Mouse (Mus musculus) left cerebral cortex, adult 2 months (tissue): ENCODE measurements around the gene Slc5a10. TPM values are rescaled to one million over a fixed set of nuclear protein-coding genes. Genes with fewer than 3 reads are reported as not detected.
A peak's percentile ranks its signal among the peaks of the same experiment; 100 is the strongest.

Experiments used
- DNase-seq, 2 experiments: peaks; one replicate each; pipeline ENCODE4 v3.0.0; 2021 to 2022; ENCODE audit warnings: low spot score in 2 of 2, mixed read lengths in 1 of 2; ENCODE audit errors: extremely low spot score in 1 of 2
- H3K27ac ChIP-seq: fragments of 200-600 bp; 2 replicates; pipeline ENCODE4 v1.8.1; 2022
- H3K4me3 ChIP-seq: fragments of 200-600 bp; 2 replicates; pipeline ENCODE4 v1.8.1; 2022
- CTCF ChIP-seq: fragments of 200-600 bp; IDR thresholded peaks from 2 replicates; pipeline ENCODE4 v1.8.1; 2022; ENCODE audit warnings: antibody characterized with exemption, mild to moderate bottlenecking, moderate library complexity
- intact Hi-C: fragments of 180-260 bp; cut with DNase I; formaldehyde crosslinking; loops from one replicate; pipeline ENCODE4 v1.15.1; 2025
- total RNA-seq, 2 experiments: library from RNA; stranded (reverse); gene quantifications; 2 replicates each; pipeline ENCODE4 v1.2.3; 2021

Gene Slc5a10
- total RNA-seq, 2 experiments from 2014 or later, result not detected

DNA sequence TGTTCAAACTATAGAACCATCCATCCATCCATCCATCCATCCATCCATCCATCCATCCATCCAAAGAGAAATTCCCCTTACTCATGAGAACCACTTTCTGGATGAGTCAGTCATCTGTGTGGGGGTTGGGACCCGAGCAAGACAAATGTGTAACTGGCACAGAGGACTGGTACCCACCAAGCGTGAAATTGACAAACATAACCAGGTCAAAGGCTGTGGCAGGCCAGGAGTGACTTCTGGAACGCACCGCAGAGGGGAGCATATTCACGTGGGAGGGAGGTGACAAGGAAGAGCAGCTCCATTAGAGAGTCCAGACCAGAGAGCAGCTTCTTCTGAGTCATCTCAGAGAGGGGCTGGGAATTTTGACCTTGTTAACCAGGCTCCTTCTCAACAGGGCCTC, 1.5 kb upstream of the Slc5a10 start:
- no peak for TF ChIP-seq CTCF
- no peak for DNase-seq
- H3K27ac ChIP-seq, result no peak overlapping the region
- no peak overlapping the region for H3K4me3 ChIP-seq
- intact Hi-C loops, result no loop called here

DNA sequence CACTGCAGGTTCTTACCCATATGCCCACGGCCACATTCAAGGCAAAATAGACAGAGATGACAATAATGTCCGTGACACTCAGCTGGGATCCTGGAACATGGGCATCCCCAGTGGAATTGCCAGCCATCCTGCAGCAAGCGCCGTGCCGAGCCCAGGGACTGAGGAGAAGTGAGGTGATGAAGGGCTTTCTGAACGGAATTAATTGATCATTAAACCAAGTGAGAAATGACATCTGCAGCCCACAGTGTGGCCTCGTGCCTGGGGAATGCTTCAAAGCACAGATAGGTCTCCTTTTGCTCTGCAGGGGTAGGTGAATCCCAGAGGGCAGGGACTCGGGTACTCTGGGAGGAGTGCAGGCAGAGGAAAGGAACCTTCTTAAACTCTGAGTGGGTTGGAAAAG, 800 bp downstream of the Slc5a10 start:
- no peak for DNase-seq
- H3K27ac ChIP-seq, result no peak overlapping the region
- intact Hi-C loops, result loop anchor here (5.0 kb wide), 1 partner anchor 523 kb away; no protein-coding TSS in a partner anchor
- no peak for TF ChIP-seq CTCF
- no peak overlapping the region for H3K4me3 ChIP-seq

GRCm38 (mm10) chr11:61719387-61719786, 1.2 kb downstream of the Slc5a10 start:
- H3K4me3 ChIP-seq, result no peak overlapping the region
- no peak overlapping the region for H3K27ac ChIP-seq
- TF ChIP-seq CTCF, result no peak
- no peak for DNase-seq
- intact Hi-C loops, result loop anchor here (5.0 kb wide), 1 partner anchor 522 kb away; no protein-coding TSS in a partner anchor

GRCm38 (mm10) chr11:61717990-61718389, 2.6 kb downstream of the Slc5a10 start:
- no peak overlapping the region for H3K27ac ChIP-seq
- DNase-seq, result no peak
- no peak for TF ChIP-seq CTCF
- H3K4me3 ChIP-seq, result no peak overlapping the region
- intact Hi-C loops, result loop anchor here (5.0 kb wide), 1 partner anchor 521 kb away; no protein-coding TSS in a partner anchor

GRCm38 (mm10) chr11:61715130-61715529, 5.5 kb downstream of the Slc5a10 start:
- no peak for TF ChIP-seq CTCF
- DNase-seq, result no peak
- Histone ChIP-seq H3K27ac (no peak overlapping the region), H3K4me3 (no peak overlapping the region)
- intact Hi-C loops, result loop anchor here (2.0 to 5.0 kb wide), 2 partner anchors 94 to 518 kb away; no protein-coding TSS in a partner anchor

DNA sequence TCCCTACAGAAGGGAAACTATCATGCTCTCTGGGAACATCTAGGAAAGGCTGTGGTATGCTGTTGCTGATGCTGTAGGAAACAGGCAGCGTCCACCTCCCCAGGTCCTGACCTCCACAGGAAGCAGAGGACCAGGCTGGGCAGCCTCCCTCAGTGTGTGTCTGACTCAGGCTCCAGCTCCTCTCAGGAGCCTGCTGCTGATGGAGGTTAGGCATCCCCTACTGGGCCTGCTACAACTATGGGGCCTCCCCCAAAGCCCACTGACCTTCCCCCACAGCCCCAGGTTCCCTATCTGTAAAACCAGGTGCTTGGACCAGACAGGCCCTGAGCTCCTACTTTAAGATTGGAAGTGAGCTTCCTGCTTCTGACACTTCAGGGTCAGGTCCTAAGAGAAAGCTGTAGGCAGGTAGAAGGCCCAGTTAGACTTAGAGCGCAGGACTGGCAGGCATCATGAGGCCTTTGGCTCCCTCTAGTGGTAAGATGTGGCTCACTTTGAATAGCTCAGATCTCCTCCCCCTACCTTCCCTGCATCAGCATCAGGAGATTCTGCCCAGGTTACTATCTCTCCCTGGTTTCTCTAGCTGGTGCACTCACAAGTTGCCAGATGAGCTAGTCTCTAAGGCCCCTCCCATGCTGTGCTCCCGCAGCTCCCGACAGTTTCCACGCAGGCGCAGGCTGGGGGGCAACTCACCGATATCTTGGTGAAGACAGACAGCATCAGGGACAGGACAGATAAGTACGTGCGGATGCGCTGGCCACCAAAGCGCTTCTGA, 6.1 kb downstream of the Slc5a10 start:
- peak; percentile 65 to 73 for DNase-seq
- peak; percentile 94 for TF ChIP-seq CTCF
- intact Hi-C loops, result loop anchor here (1.0 to 5.0 kb wide), 5 partner anchors 48 to 517 kb away; no protein-coding TSS in a partner anchor
- Histone ChIP-seq H3K4me3 (no peak overlapping the region), H3K27ac (no peak overlapping the region)

DNA sequence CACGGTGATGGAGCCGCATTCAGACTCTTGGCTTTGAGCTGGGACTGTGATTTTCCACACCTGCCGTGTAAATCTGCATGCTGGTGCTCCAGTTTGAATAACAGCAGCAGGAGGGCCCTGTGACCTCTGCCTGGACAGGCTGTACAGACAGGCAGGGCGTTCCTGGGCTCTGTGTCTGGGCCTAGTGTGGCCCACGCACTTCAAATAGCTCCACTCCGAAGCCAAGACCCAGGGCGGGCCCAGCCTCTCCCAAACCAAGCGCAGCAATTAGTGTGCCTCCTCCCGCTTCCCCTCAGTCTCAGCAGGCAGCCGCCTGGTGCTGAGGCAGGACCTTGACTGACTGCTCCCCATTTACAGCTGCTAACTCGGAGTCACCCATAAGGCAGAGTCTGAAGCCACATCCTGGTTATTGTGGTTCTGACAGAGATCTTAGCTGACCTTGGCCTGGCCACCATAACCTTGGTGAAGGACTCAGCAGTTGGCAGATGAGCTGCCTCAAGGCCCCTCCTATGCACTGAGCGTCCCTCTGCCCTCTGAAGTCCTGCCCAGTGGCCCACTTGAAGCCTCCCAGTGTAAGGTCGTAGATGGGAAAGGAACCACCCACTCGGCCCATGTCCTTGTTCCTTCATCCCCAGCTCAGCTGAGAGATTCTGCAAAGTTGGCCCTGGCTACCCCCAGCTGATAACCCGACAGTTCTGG, 7.3 kb downstream of the Slc5a10 start:
- DNase-seq, result no peak
- Histone ChIP-seq H3K27ac (no peak overlapping the region), H3K4me3 (no peak overlapping the region)
- TF ChIP-seq CTCF, result no peak
- intact Hi-C loops, result loop anchor here (1.0 to 5.0 kb wide), 3 partner anchors 87 to 296 kb away; no protein-coding TSS in a partner anchor

- no peak for TF ChIP-seq CTCF
- DNase-seq, result no peak
- intact Hi-C loops, result no loop called here
- no peak overlapping the region for H3K4me3 ChIP-seq
- no peak overlapping the region for H3K27ac ChIP-seq
These were observed 11.7 kb downstream of the Slc5a10 start for GRCm38 (mm10) chr11:61708928-61709327.

- H3K27ac ChIP-seq, result no peak overlapping the region
- no peak for TF ChIP-seq CTCF
- intact Hi-C loops, result no loop called here
These were observed 14.4 kb downstream of the Slc5a10 start for GRCm38 (mm10) chr11:61706232-61706631.

GRCm38 (mm10) chr11:61705581-61705980, 15.0 kb downstream of the Slc5a10 start:
- no peak overlapping the region for H3K4me3 ChIP-seq
- intact Hi-C loops, result no loop called here
- no peak overlapping the region for H3K27ac ChIP-seq
- no peak for TF ChIP-seq CTCF
- no peak for DNase-seq

More at GRCm38 (mm10) chr11:61706232-61706631, 14.4 kb downstream of the Slc5a10 start:
- DNase-seq, result no peak
- H3K4me3 ChIP-seq, result no peak overlapping the region

DNA sequence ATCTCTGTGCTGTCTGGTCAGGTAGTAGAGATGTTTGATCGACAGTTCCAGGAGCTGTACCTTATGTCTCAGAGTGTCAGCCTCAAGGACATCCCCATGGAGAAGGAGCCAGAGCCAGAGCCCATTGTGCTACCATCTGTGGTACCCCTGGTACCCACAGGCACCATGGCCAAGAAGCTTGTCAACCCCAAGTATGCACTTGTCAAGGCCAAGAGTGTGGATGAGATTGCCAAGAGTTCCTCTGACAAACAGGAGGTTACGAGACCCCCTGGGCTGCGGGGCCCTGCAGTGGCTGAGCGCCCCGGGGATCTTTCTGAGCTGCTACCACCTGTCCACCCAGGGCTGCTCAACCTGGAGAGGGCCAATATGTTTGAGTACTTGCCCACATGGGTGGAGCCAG, 18.1 kb downstream of the Slc5a10 start:
- Histone ChIP-seq H3K27ac (no peak overlapping the region), H3K4me3 (no peak overlapping the region)
- no peak for DNase-seq
- intact Hi-C loops, result no loop called here
- TF ChIP-seq CTCF, result no peak

GRCm38 (mm10) chr11:61701696-61702095, 18.9 kb downstream of the Slc5a10 start:
- DNase-seq, result no peak
- Histone ChIP-seq H3K4me3 (no peak overlapping the region), H3K27ac (no peak overlapping the region)
- intact Hi-C loops, result no loop called here
- TF ChIP-seq CTCF, result no peak
